Mouse (Mus musculus): ENCODE measurements around the gene Nexn.

GRCm38 (mm10) chr3:152201651-152202050 lies 64.5 kb downstream of the Nexn start:
- TF ChIP-seq CTCF (IDR thresholded peaks at IDR 0.05; ENCODE audit: extremely low read depth, insufficient read depth, low read length), result no peak
- no peak for TF ChIP-seq POLR2A (IDR thresholded peaks at IDR 0.05; ENCODE audit: extremely low read depth, insufficient read depth, low read length)
